Mouse (Mus musculus): ENCODE results near the gene Mmp13. TPM values are rescaled to one million over a fixed set of nuclear protein-coding genes. Genes with fewer than 3 reads are reported as not detected.

Gene Mmp13
- polyA plus RNA-seq, 1 experiment from 2014 or later: not detected

GRCm38 (mm10) chr9:7289901-7290300 is 17.6 kb downstream of the Mmp13 start:
- no peak for DNase-seq (ENCODE audit: low spot score, missing footprints)
- Histone ChIP-seq H3K4me2 (no peak overlapping the region), H3K27ac (ENCODE audit: low read depth, low read length) (no peak overlapping the region), H3K36me3 (ENCODE audit: control insufficient read depth, insufficient read depth, low read length) (no peaks in the 10 kb centered on the region), H3K4me1 (ENCODE audit: control insufficient read depth, insufficient read depth, low read length) (no peaks in the 10 kb centered on the region), H3K4me3 (ENCODE audit: low read depth, low read length) (no peak overlapping the region), H3K9ac (ENCODE audit: low read length) (no peak overlapping the region), H3K27me3 (ENCODE audit: control insufficient read depth, insufficient read depth, low read length) (no peaks in the 10 kb centered on the region), H3K9me3 (ENCODE audit: control insufficient read depth, low read length) (no peaks in the 10 kb centered on the region)
- no peak for ATAC-seq (ENCODE audit: low FRiP score)
- 95% methylated on average over 12 of the region's 12 CpGs for WGBS

GRCm38 (mm10) chr9:7292132-7292531 is 19.8 kb downstream of the Mmp13 start:
- ATAC-seq (ENCODE audit: low FRiP score) (no peak), DNase-seq (ENCODE audit: low spot score, missing footprints) (no peak)
- H3K36me3 ChIP-seq (ENCODE audit: control insufficient read depth, insufficient read depth, low read length): no peaks in the 10 kb centered on the region
- no peak overlapping the region for H3K9ac ChIP-seq (ENCODE audit: low read length)
- no peak overlapping the region for H3K4me2 ChIP-seq
- H3K9me3 ChIP-seq (ENCODE audit: control insufficient read depth, low read length): no peaks in the 10 kb centered on the region
- no peak overlapping the region for H3K4me3 ChIP-seq (ENCODE audit: low read depth, low read length)
- 48% methylated on average over 1 of the region's 1 CpGs for WGBS
- no peaks in the 10 kb centered on the region for H3K4me1 ChIP-seq (ENCODE audit: control insufficient read depth, insufficient read depth, low read length)
- H3K27ac ChIP-seq (ENCODE audit: low read depth, low read length): no peak overlapping the region
- no peaks in the 10 kb centered on the region for H3K27me3 ChIP-seq (ENCODE audit: control insufficient read depth, insufficient read depth, low read length)

- no peak overlapping the region for H3K27ac ChIP-seq (ENCODE audit: low read depth, low read length)
- no peaks in the 10 kb centered on the region for H3K4me1 ChIP-seq (ENCODE audit: control insufficient read depth, insufficient read depth, low read length)
- no peak overlapping the region for H3K4me3 ChIP-seq (ENCODE audit: low read depth, low read length)
- no peak overlapping the region for H3K4me2 ChIP-seq
- H3K27me3 ChIP-seq (ENCODE audit: control insufficient read depth, insufficient read depth, low read length): no peaks in the 10 kb centered on the region
- DNase-seq (ENCODE audit: low spot score, missing footprints): no peak
- H3K9me3 ChIP-seq (ENCODE audit: control insufficient read depth, low read length): no peaks in the 10 kb centered on the region
- no peak for ATAC-seq (ENCODE audit: low FRiP score)
- H3K36me3 ChIP-seq (ENCODE audit: control insufficient read depth, insufficient read depth, low read length): no peaks in the 10 kb centered on the region
- H3K9ac ChIP-seq (ENCODE audit: low read length): no peak overlapping the region
Observed at GRCm38 (mm10) chr9:7331847-7332246, 59.5 kb downstream of the Mmp13 start.

Other genes with a start within 250 kb of the Mmp13 start
- gene Dync2h1, start 88.1 kb upstream of the Mmp13 start, polyA plus RNA-seq (2014; fragmentation: Nextera tagmentation; extraction: Ambion mirVana): 29.1 and 29.6 TPM in 2 replicates
- gene Dcun1d5, start 88.0 kb upstream of the Mmp13 start, polyA plus RNA-seq (2014; fragmentation: Nextera tagmentation; extraction: Ambion mirVana): 144 and 149 TPM in 2 replicates
- not detected in 2 replicates for gene Mmp12, start 71.9 kb downstream of the Mmp13 start, polyA plus RNA-seq (2014; fragmentation: Nextera tagmentation; extraction: Ambion mirVana)
- gene Mmp1b, start 115.5 kb downstream of the Mmp13 start, polyA plus RNA-seq (2014; fragmentation: Nextera tagmentation; extraction: Ambion mirVana): not detected in 2 replicates
- not detected in 2 replicates for gene Mmp3, start 173.3 kb downstream of the Mmp13 start, polyA plus RNA-seq (2014; fragmentation: Nextera tagmentation; extraction: Ambion mirVana)
- not detected in 2 replicates for gene Mmp10, start 229.8 kb downstream of the Mmp13 start, polyA plus RNA-seq (2014; fragmentation: Nextera tagmentation; extraction: Ambion mirVana)

Data from midbrain, embryonic 11.5 days (tissue).